ENCODE assay signal across 11 mouse cellular contexts in the genomic region with DNA sequence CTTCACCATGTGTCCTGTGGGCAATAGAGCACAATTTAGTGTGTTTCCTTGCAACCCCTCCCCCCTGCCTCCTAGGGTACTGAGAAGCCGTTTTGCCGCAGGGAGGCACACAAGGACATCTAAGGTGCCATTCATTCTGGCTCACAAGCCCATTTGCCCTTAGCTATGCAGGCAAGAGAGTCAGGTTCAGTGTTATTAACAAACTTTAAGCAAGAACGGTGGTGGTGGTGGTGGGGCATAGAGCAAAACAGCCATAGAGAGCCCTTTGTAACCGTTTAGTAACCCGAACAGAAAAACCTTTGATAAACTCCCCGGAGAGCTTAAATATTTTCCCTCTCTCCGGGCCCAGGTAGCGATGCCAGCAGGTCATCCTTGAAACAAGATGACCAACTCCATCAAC. TPM values are rescaled to one million over a fixed set of nuclear protein-coding genes. Genes with fewer than 3 reads are reported as not detected.
DNase-seq lines count a peak whose midpoint lies in the region; ATAC-seq lines count a peak whose summit lies in the region.
"Had no signal": no experiment of that assay in that cellular context is flagged by ENCODE, and none has a peak within 500 bp of the region (broad histone marks: within the 10 kb centered on the region; RNA-seq: fewer than 3 reads in every experiment).

No protein-coding gene starts in this region.

- WGBS in heart, embryonic 16.5 days, result 32% methylated on average over 8 of the region's 8 CpGs
- 27% methylated on average over 8 of the region's 8 CpGs for WGBS in embryonic facial prominence, embryonic 10.5 days
- 37% methylated on average over 8 of the region's 8 CpGs for WGBS in forebrain, embryonic 15.5 days
- WGBS in midbrain, embryonic 12.5 days, result 47% methylated on average over 8 of the region's 8 CpGs

- H3K27me3 ChIP-seq in heart, embryonic 16.5 days (ENCODE audit: control insufficient read depth, insufficient read depth, low read length), result peaks cover 2% of the 10 kb centered on the region; the same call in 1 of the 2 replicates
- no peaks in the 10 kb centered on the region for H3K27me3 ChIP-seq in embryonic facial prominence, embryonic 10.5 days (replicated peaks; ENCODE audit: low read depth, poor library complexity, severe bottlenecking)
- no peaks in the 10 kb centered on the region for H3K27me3 ChIP-seq in forebrain, embryonic 15.5 days
- no peaks in the 10 kb centered on the region for H3K27me3 ChIP-seq in midbrain, embryonic 12.5 days
- H3K27me3 ChIP-seq: intestine, embryonic 15.5 days had no signal

- peak overlapping the region; percentile 29; the same call in 1 of the 2 replicates for H3K4me2 ChIP-seq in heart, embryonic 16.5 days (ENCODE audit: low read depth, low read length)
- peak overlapping the region; percentile 37 for H3K4me2 ChIP-seq in forebrain, embryonic 15.5 days (replicated peaks)
- H3K4me2 ChIP-seq in midbrain, embryonic 12.5 days (replicated peaks), result peak overlapping the region; percentile 31
- H3K4me2 ChIP-seq: intestine, embryonic 15.5 days had no signal

- no peak overlapping the region for H3K27ac ChIP-seq in heart, embryonic 16.5 days (ENCODE audit: low read length)
- H3K27ac ChIP-seq in embryonic facial prominence, embryonic 10.5 days (replicated peaks), result no peak overlapping the region
- no peak overlapping the region for H3K27ac ChIP-seq in forebrain, embryonic 15.5 days (replicated peaks)
- no peak overlapping the region for H3K27ac ChIP-seq in midbrain, embryonic 12.5 days (replicated peaks)
- H3K27ac ChIP-seq: intestine, embryonic 15.5 days had no signal

- H3K4me1 ChIP-seq in heart, embryonic 16.5 days (ENCODE audit: control insufficient read depth, insufficient read depth, low read length), result 0 out of 2 replicates have a peak, but pooled peaks cover 2% of the 10 kb centered on the region
- peaks cover 15% of the 10 kb centered on the region for H3K4me1 ChIP-seq in embryonic facial prominence, embryonic 10.5 days
- H3K4me1 ChIP-seq in forebrain, embryonic 15.5 days, result peaks cover 6% of the 10 kb centered on the region; the same call in 1 of the 2 replicates
- H3K4me1 ChIP-seq in midbrain, embryonic 12.5 days, result no peaks in the 10 kb centered on the region
- H3K4me1 ChIP-seq: intestine, embryonic 15.5 days had no signal

- intact Hi-C loops in heart, postnatal 25 days (cut with DNase I), result loop anchor here (2.0 to 5.0 kb wide), 3 partner anchors 84 to 274 kb away; no protein-coding TSS in a partner anchor

- H3K4me3 ChIP-seq in heart, embryonic 16.5 days (ENCODE audit: low read length), result no peak overlapping the region; the same call in 1 of the 2 replicates
- peak overlapping the region; percentile 33; the same call in 1 of the 2 replicates for H3K4me3 ChIP-seq in embryonic facial prominence, embryonic 10.5 days
- peak overlapping the region; percentile 14; the same call in 1 of the 2 replicates for H3K4me3 ChIP-seq in forebrain, embryonic 15.5 days
- no peak overlapping the region for H3K4me3 ChIP-seq in midbrain, embryonic 12.5 days
- H3K4me3 ChIP-seq: intestine, embryonic 15.5 days; myocyte had no signal

- no peaks in the 10 kb centered on the region for H3K9me3 ChIP-seq in heart, embryonic 16.5 days (replicated peaks; ENCODE audit: control insufficient read depth, low read length)
- no peaks in the 10 kb centered on the region for H3K9me3 ChIP-seq in embryonic facial prominence, embryonic 10.5 days
- no peaks in the 10 kb centered on the region for H3K9me3 ChIP-seq in forebrain, embryonic 15.5 days
- H3K9me3 ChIP-seq in midbrain, embryonic 12.5 days, result no peaks in the 10 kb centered on the region
- H3K9me3 ChIP-seq: intestine, embryonic 15.5 days had no signal

- H3K36me3 ChIP-seq in heart, embryonic 16.5 days (ENCODE audit: control insufficient read depth, insufficient read depth), result no peaks in the 10 kb centered on the region
- no peaks in the 10 kb centered on the region for H3K36me3 ChIP-seq in embryonic facial prominence, embryonic 10.5 days (replicated peaks)
- H3K36me3 ChIP-seq in forebrain, embryonic 15.5 days, result no peaks in the 10 kb centered on the region
- no peaks in the 10 kb centered on the region for H3K36me3 ChIP-seq in midbrain, embryonic 12.5 days
- H3K36me3 ChIP-seq: intestine, embryonic 15.5 days had no signal

- H3K9ac ChIP-seq in heart, embryonic 16.5 days (ENCODE audit: low read length), result no peak overlapping the region
- H3K9ac ChIP-seq in forebrain, embryonic 15.5 days (replicated peaks), result no peak overlapping the region
- no peak overlapping the region for H3K9ac ChIP-seq in midbrain, embryonic 12.5 days (replicated peaks)
- H3K9ac ChIP-seq: intestine, embryonic 15.5 days; liver, postnatal 0 days had no signal

- no peak for ATAC-seq in heart, embryonic 16.5 days (replicated peaks; ENCODE audit: extremely low read depth, insufficient read depth, low FRiP score)
- ATAC-seq in forebrain, embryonic 15.5 days (replicated peaks), result no peak
- no peak for ATAC-seq in midbrain, embryonic 12.5 days (ENCODE audit: low FRiP score, low read depth)
- no peak for ATAC-seq in monocyte, adult 5-6 weeks (replicated peaks; ENCODE audit: insufficient number of reproducible peaks, low FRiP score, low TSS enrichment, poor library complexity, severe bottlenecking)
- ATAC-seq: intestine, embryonic 15.5 days; liver, postnatal 0 days had no signal

- DNase-seq in heart, postnatal 25 days (ENCODE audit: low spot score), result no peak
- no peak for DNase-seq in embryonic facial prominence, embryonic 10.5 days (ENCODE audit: low spot score)
- no peak for DNase-seq in layer of hippocampus, adult 18-20 months (ENCODE audit: low spot score in 2 of 2)
- DNase-seq in left cerebral cortex, adult 11 months (ENCODE audit: low spot score), result no peak

RNA-seq across cellular contexts. Expression of gene Cdkn2aip, which starts 29.3 kb away (rescaled TPM):
- polyA plus RNA-seq in heart, embryonic 16.5 days (2015; fragmentation: Nextera tagmentation; extraction: Ambion mirVana), result 15.5 and 17.2 TPM in 2 replicates
- total RNA-seq in heart, postnatal 25 days (2021), result 10 to 100 TPM in 1 of 2 experiments, 1 to 10 TPM in 1; 9.0 to 11.0 TPM
- polyA plus RNA-seq in embryonic facial prominence, embryonic 10.5 days (2016; fragmentation: Nextera tagmentation; extraction: Ambion mirVana), result 38.2 and 38.5 TPM in 2 replicates
- 46.1 and 46.2 TPM in 2 replicates for polyA plus RNA-seq in forebrain, embryonic 15.5 days (2015; fragmentation: Nextera tagmentation; extraction: Ambion mirVana)
- polyA plus RNA-seq in midbrain, embryonic 12.5 days (2016; fragmentation: Nextera tagmentation; extraction: Ambion mirVana), result 47.7 and 52.1 TPM in 2 replicates
- total RNA-seq in layer of hippocampus, adult 18-20 months (2021), result 10 to 100 TPM; 18.1 to 18.2 TPM
- 33.0 to 35.9 TPM (median 35.4 TPM) in 3 replicates for total RNA-seq in monocyte, adult 5-6 weeks (2017)

Comparison
In these comparisons a context has a peak if more than half of its experiments do, and no peak if none do; other contexts are left out.
1. H3K4me3 ChIP-seq: peak in embryonic facial prominence, embryonic 10.5 days (single experiment) and forebrain, embryonic 15.5 days (single experiment); none in heart, embryonic 16.5 days (single experiment) and midbrain, embryonic 12.5 days (single experiment).
2. Peak in every context shown above with its lines, with median percentiles within 50 percentile points of each other: H3K4me2 ChIP-seq.